Mouse (Mus musculus) monocyte, adult 2 months (primary cell): ENCODE measurements at regions not wholly inside any gene's neighbourhood (a gene's known extent, or its start where the extent isn't known, plus 50 kb on each side); places are given as distances from the start of the nearest gene placed in this dataset.

Experiments used
- DNase-seq, 2 experiments: peaks; one replicate each; pipeline ENCODE4 v3.0.0; 2022; ENCODE audit warnings: low spot score in 2 of 2, low read depth in 1 of 2

- DNase-seq = no peak
Observed at GRCm38 (mm10) chr6:51380275-51380575, 52.2 kb upstream of the Nfe2l3 start.

DNA sequence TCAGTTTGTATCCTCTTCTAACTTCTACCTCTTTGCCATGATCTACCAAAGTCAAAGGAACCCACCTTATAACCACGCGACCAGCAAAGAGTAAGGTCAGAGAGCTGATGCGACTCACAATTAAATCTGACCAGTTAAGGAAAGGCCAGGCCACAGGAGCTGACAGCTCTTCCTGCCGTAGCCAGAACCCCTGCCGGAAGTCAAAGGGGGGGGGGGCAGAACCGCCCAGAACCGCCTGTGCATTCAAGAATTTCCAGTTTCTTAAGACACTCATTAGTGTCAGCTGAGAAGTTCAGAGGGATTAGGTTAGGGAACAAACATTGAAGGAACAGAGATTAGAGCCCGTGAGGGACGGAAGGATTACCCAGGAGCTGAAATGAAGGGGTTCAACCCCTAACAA, 51.0 kb upstream of the Nfe2l3 start:
- DNase-seq = no peak
